In the genomic region with DNA sequence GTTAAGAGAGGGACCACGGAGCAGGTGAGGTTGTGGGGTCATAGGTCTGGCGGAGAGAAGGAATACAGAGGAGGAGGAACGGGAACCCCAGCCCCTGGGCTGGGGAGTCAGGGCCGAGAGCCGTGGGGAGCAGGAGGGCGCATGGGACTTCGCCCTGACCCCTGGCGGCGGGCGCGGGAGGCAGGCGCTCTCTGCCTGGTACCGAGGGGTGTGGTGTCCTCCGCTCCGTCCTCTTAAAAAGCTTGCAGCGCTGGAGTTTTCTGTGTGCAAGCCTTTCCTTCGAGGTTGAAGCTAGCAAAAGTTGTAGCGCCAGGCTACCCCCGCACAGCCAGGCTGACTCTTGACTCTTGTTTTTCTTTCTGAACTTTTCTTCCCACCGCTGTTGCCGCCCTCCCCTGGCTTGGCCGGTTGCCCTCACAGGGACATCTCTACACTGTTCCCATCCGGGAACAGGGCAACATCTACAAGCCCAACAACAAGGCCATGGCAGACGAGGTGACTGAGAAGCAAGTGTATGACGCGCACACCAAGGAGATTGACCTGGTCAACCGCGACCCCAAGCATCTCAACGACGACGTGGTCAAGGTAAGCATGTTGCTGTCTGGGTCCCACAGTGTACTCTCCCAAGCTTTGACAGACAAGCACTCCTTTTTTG, we compare ENCODE assay signal across 9 mouse cellular contexts. TPM values are rescaled to one million over a fixed set of nuclear protein-coding genes. Genes with fewer than 3 reads are reported as not detected.
DNase-seq lines count a peak whose midpoint lies in the region; ATAC-seq lines count a peak whose summit lies in the region.
"Had no signal": no experiment of that assay in that cellular context is flagged by ENCODE, and none has a peak within 500 bp of the region (broad histone marks: within the 10 kb centered on the region; RNA-seq: fewer than 3 reads in every experiment).

No protein-coding gene starts in this region.

- H3K27ac ChIP-seq in forebrain, embryonic 10.5 days = no peak overlapping the region
- peak overlapping the region; percentile 89 for H3K27ac ChIP-seq in heart, embryonic 13.5 days (replicated peaks)
- no peak overlapping the region for H3K27ac ChIP-seq in kidney, embryonic 15.5 days
- H3K27ac ChIP-seq in liver, embryonic 16.5 days (ENCODE audit: low read length) = no peak overlapping the region

- peak overlapping the region; percentile 97 for H3K4me2 ChIP-seq in heart, embryonic 13.5 days
- H3K4me2 ChIP-seq in kidney, embryonic 15.5 days = peak overlapping the region; percentile 95
- peak overlapping the region; percentile 65 for H3K4me2 ChIP-seq in liver, embryonic 16.5 days (ENCODE audit: low read depth, low read length)

- H3K4me1 ChIP-seq in forebrain, embryonic 10.5 days = peaks cover 24% of the 10 kb centered on the region
- peaks cover 14% of the 10 kb centered on the region for H3K4me1 ChIP-seq in heart, embryonic 13.5 days
- peaks cover 24% of the 10 kb centered on the region for H3K4me1 ChIP-seq in kidney, embryonic 15.5 days
- no peaks in the 10 kb centered on the region for H3K4me1 ChIP-seq in liver, embryonic 16.5 days (ENCODE audit: control insufficient read depth, low read depth, low read length)

- peak; percentile 92 for DNase-seq in 3T3-L1 (ENCODE audit: low read depth, low spot score)
- peak; percentile 82 to 89 for DNase-seq in adrenal gland, postnatal 36 days
- DNase-seq in forebrain, embryonic 10.5 days (ENCODE audit: extremely low spot score, low spot score) = peak; percentile 59
- peak; percentile 70 for DNase-seq in neural tube, embryonic 10.5 days (ENCODE audit: extremely low spot score, low spot score)
- peak; percentile 85 for DNase-seq in testis, postnatal 10 days (ENCODE audit: low spot score)

- H3K9ac ChIP-seq in heart, embryonic 13.5 days = peak overlapping the region; percentile 87
- H3K9ac ChIP-seq in kidney, embryonic 15.5 days = 0 out of 2 replicates have a peak overlapping the region, but pooled peaks have one; percentile 31
- H3K9ac ChIP-seq in liver, embryonic 16.5 days (ENCODE audit: low read depth, low read length) = no peak overlapping the region

- WGBS in forebrain, embryonic 10.5 days = 1% methylated on average over 31 of the region's 31 CpGs
- 2% methylated on average over 31 of the region's 31 CpGs for WGBS in heart, embryonic 13.5 days
- 4% methylated on average over 31 of the region's 31 CpGs for WGBS in kidney, embryonic 15.5 days
- 5% methylated on average over 31 of the region's 31 CpGs for WGBS in liver, embryonic 16.5 days (ENCODE audit: insufficient replicate concordance)

- H3K9me3 ChIP-seq in forebrain, embryonic 10.5 days = no peaks in the 10 kb centered on the region
- no peaks in the 10 kb centered on the region for H3K9me3 ChIP-seq in heart, embryonic 13.5 days
- no peaks in the 10 kb centered on the region for H3K9me3 ChIP-seq in kidney, embryonic 15.5 days (replicated peaks)
- no peaks in the 10 kb centered on the region for H3K9me3 ChIP-seq in liver, embryonic 16.5 days (replicated peaks; ENCODE audit: control insufficient read depth, low read length)

- peak; percentile 74; the same call in 1 of the 2 replicates for ATAC-seq in heart, embryonic 13.5 days (ENCODE audit: extremely low read depth, insufficient number of reproducible peaks, low FRiP score, low TSS enrichment)
- peak; percentile 85 for ATAC-seq in kidney, embryonic 15.5 days (replicated peaks; ENCODE audit: low FRiP score)
- peak; percentile 80 for ATAC-seq in liver, embryonic 16.5 days (ENCODE audit: low read depth)

- peaks cover 57% of the 10 kb centered on the region for H3K27me3 ChIP-seq in forebrain, embryonic 10.5 days (ENCODE audit: poor library complexity, severe bottlenecking)
- peaks cover 5% of the 10 kb centered on the region; the same call in 1 of the 2 replicates for H3K27me3 ChIP-seq in heart, embryonic 13.5 days (replicated peaks)
- peaks cover 15% of the 10 kb centered on the region for H3K27me3 ChIP-seq in kidney, embryonic 15.5 days
- peaks cover 20% of the 10 kb centered on the region for H3K27me3 ChIP-seq in liver, embryonic 16.5 days (ENCODE audit: control insufficient read depth, insufficient read depth, low read depth, low read length)

- no peaks in the 10 kb centered on the region for H3K36me3 ChIP-seq in forebrain, embryonic 10.5 days (replicated peaks)
- no peaks in the 10 kb centered on the region for H3K36me3 ChIP-seq in heart, embryonic 13.5 days
- H3K36me3 ChIP-seq in kidney, embryonic 15.5 days = no peaks in the 10 kb centered on the region
- H3K36me3 ChIP-seq in liver, embryonic 16.5 days (ENCODE audit: control insufficient read depth, insufficient read depth) = no peaks in the 10 kb centered on the region

- peak overlapping the region; percentile 58 for H3K4me3 ChIP-seq in forebrain, embryonic 10.5 days
- peak overlapping the region; percentile 70 for H3K4me3 ChIP-seq in heart, embryonic 13.5 days
- H3K4me3 ChIP-seq in kidney, embryonic 15.5 days (replicated peaks) = peak overlapping the region; percentile 56
- H3K4me3 ChIP-seq in liver, embryonic 16.5 days (ENCODE audit: low read depth, low read length) = peak overlapping the region; percentile 51

RNA-seq across cellular contexts. Expression of gene Cav1, which starts 1.5 kb away (rescaled TPM):
- total RNA-seq in adrenal gland, postnatal 36 days (2021) = 100 to 1,000 TPM; 109 to 190 TPM
- 4.7 and 5.6 TPM in 2 replicates for polyA plus RNA-seq in forebrain, embryonic 10.5 days (2016; fragmentation: Nextera tagmentation; extraction: Ambion mirVana)
- polyA plus RNA-seq in heart, embryonic 13.5 days (2015; fragmentation: Nextera tagmentation; extraction: Ambion mirVana) = 135 and 137 TPM in 2 replicates
- 77.9 and 98.7 TPM in 2 replicates for polyA plus RNA-seq in kidney, embryonic 15.5 days (2015; fragmentation: Nextera tagmentation; extraction: Ambion mirVana)
- polyA plus RNA-seq in liver, embryonic 16.5 days (2015; fragmentation: Nextera tagmentation; extraction: Ambion mirVana) = 5.4 and 8.1 TPM in 2 replicates
- total RNA-seq: MEL had no signal

RNA-seq across cellular contexts. Expression of gene Cav2, which starts 26.6 kb away (rescaled TPM):
- total RNA-seq in adrenal gland, postnatal 36 days (2021) = 10 to 100 TPM; 32.6 to 46.0 TPM
- 4.4 and 4.8 TPM in 2 replicates for polyA plus RNA-seq in forebrain, embryonic 10.5 days (2016; fragmentation: Nextera tagmentation; extraction: Ambion mirVana)
- 23.4 and 26.2 TPM in 2 replicates for polyA plus RNA-seq in heart, embryonic 13.5 days (2015; fragmentation: Nextera tagmentation; extraction: Ambion mirVana)
- 32.2 and 32.3 TPM in 2 replicates for polyA plus RNA-seq in kidney, embryonic 15.5 days (2015; fragmentation: Nextera tagmentation; extraction: Ambion mirVana)
- polyA plus RNA-seq in liver, embryonic 16.5 days (2015; fragmentation: Nextera tagmentation; extraction: Ambion mirVana) = 3.0 and 3.3 TPM in 2 replicates
- total RNA-seq: MEL had no signal
